Mouse (Mus musculus): ENCODE measurements around the gene Fam151b.

DNA sequence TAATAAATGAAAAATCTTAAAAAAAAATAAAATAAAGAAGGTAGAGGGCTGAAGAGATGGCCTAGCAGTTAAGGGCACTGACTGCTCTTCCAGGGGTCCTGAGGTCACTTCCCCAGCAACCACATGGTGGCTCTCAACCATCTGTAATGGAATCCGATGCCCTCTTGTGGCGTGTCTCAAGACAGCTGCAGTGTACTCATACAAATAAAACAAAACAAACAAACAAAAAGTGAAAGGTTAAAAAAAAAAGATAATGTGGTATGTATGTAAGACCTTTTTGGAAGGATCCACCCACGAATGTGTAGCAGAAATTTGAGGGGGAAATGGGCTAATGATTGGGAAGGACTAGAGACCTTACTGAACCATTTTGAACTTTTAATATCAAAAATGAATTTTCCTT is 467 bp downstream of the Fam151b start:
- TF ChIP-seq CTCF (IDR thresholded peaks at IDR 0.05; ENCODE audit: low read depth): peak; percentile 74
- no peak for TF ChIP-seq EP300 (IDR thresholded peaks at IDR 0.05; ENCODE audit: low read depth)
